Mouse (Mus musculus) ES-E14 (cell line): ENCODE data around the gene Prss16.

ENCODE experiments used
- CHD2 ChIP-seq: IDR thresholded peaks from 2 replicates; pipeline ENCODE4 v1.6.1; 2014; ENCODE audit warnings: mild to moderate bottlenecking, low read depth, low read length, inconsistent platforms
- HCFC1 ChIP-seq: IDR thresholded peaks from 2 replicates; pipeline ENCODE4 v1.6.1; 2012; ENCODE audit warnings: low read length, inconsistent platforms, borderline replicate concordance; ENCODE audit not compliant: insufficient read depth
- MAFK ChIP-seq: IDR thresholded peaks from 2 replicates; pipeline ENCODE4 v1.6.1; 2014; ENCODE audit warnings: mild to moderate bottlenecking, low read depth, low read length, inconsistent platforms; ENCODE audit not compliant: insufficient read depth
- ZC3H11A ChIP-seq: IDR thresholded peaks from 2 replicates; pipeline ENCODE4 v1.6.1; 2012; ENCODE audit warnings: low read depth, mild to moderate bottlenecking, inconsistent platforms, low read length, borderline replicate concordance

GRCm38 (mm10) chr13:21971641-21972040 is 37.9 kb downstream of the Prss16 start:
- no peak for TF ChIP-seq ZC3H11A
- TF ChIP-seq CHD2: no peak
- no peak for TF ChIP-seq MAFK
- no peak for TF ChIP-seq HCFC1
